Mouse (Mus musculus) thymus, postnatal 14 days (tissue): ENCODE measurements around the gene Ebf1.
A peak's percentile ranks its signal among the peaks of the same experiment; 100 is the strongest.

ENCODE experiments used
- DNase-seq: peaks from one replicate; pipeline ENCODE4 v3.0.0; 2021

The Ebf1 gene

DNA sequence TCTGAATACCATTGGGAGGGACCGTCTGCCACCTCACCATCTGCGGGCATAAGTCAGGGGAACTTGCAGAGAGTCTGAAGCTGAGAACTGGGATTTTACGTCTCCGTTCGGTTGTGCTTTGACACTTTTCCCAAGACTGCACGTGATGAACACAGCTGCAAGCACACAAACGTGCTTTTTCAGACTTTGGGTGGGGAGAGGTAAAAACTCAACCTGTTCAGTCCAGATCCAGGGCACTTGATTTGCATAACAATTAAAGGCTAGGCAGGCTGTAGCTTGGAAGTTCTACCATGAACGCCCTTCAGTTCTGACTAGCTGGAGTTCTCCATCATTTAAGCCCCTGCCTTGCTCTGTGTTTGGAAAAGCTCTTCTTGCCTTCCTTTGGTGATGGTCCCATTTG is 246.8 kb downstream of the Ebf1 start:
- DNase-seq, result no peak

DNA sequence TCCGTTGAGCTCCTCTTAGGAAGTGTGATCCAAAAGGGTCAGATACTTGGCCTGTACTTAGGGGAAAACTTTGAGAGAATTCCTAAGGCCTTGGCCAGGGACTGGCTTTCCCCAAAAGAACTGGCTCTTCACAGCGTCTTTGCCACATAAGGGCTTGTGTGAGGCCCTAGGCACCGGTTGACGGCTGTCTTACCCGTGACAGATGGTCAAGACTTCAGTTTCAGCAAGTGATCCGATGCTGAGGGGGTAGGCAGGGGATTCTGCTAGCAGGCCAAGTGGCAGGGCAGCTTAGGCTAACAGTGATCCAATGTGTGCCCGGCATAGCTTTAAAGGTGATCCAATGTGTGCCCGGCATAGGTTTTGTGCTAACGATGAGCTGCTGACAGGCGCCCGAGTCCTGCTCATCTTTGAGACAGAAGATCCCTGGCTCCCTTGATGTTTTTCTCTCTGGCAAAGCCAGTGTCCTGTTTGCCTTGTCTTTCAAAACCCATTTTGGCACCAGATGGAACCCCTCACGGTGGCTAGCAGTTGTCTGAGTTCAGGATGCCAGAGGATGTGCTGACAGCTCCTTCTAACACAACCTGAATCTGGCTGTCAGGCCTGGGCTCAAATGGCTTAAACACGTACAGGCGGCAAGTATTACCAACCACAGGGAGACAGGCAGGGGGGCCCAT is 249.5 kb downstream of the Ebf1 start:
- no peak for DNase-seq

- no peak for DNase-seq
Measured at GRCm38 (mm10) chr11:44867433-44867832, 250.3 kb downstream of the Ebf1 start.

GRCm38 (mm10) chr11:44873876-44874275 is 256.8 kb downstream of the Ebf1 start:
- no peak for DNase-seq

- DNase-seq, result no peak
Measured at GRCm38 (mm10) chr11:44875171-44875570, 258.1 kb downstream of the Ebf1 start.

DNA sequence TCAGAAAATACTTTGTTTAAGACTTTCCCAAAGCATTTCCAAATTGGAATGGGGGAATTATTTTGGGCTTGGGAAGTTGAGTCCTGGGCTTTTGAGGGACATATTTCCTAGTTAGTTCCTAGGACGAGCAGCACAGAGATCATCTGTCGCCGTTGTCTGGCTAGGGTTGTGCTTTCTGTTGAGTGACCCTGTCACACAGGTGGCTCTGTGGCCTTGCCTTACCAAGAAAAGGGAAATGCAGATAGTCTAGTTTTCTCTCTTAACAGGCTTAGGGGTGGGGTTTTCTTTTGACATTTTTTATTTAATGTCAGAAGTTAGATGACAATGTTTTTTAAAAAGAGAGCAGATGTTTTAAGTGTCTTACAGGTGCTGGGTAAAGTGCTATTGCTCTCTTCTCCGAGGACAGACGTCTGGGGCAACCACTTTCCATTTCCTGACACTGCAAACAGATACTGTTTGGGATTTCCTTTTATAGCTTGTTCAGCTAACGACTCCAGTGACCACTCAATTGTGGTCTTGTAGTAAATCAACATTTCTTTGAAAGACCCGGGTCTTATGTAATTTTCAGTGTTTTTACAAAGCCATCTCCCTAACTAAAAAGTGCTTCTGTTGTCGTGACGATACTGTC is 264.1 kb downstream of the Ebf1 start:
- DNase-seq, result peak; percentile 19

DNA sequence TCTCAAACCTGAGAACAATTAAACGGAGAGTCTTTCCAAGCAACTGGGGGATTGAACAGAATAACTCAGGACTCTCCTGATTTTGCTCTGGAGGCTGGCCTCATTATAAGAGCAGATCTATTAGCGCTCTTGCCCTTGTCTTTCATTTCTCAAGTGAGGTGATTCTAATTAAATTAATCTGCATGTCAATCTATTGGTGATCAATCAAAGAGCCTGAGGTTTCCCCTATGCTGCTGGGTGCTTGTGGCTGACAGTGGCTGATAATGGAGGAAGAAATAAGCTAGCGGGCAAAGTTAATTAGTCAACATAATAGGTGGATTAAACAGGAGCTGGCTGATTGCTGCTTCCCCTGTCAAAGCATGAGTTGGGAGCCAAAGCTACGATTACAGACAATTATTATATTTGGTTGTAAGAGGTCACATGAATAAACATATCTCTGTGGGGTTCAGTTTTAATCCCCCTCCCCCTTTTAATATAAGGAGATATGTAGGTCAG is 265.4 kb downstream of the Ebf1 start:
- no peak for DNase-seq

- no peak for DNase-seq
Measured at GRCm38 (mm10) chr11:44884337-44884736, 267.2 kb downstream of the Ebf1 start.

DNA sequence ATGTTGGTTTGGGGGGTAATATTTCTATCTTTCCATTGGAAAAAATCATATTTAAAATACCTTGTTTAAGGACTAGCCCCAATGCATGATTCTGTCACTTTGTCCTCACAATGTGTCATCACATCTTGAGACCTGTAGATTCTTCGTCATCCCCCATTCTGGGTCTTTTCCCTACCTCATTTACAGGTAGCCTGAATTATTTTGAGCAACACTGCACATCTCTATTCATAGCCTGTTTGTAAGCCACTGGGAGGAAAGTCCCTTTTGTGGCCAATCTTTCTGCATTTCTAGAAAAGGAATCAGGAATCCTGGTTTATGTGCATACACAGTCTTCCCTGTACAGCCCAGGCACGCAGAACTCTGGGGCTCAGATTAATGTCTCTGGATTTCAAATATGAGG is 269.8 kb downstream of the Ebf1 start:
- DNase-seq, result no peak

DNA sequence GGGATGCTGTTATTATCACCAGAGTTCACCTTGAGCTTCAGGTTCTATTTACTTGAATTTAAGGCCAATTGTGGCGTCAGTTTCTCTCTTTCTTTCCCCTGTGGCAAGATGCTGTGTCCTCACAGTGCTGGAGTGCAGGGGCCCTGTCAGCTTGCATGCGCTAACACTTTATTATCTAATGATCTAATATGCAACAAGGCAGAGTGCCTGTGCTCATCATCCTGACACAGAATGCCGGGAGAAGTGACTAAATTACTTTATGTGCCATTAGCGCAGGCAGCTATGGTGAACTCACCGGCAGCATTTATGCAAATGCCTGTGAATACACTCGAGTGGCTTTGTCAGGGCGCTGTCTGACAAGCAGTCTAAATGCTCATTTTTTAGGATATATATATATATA is 270.6 kb downstream of the Ebf1 start:
- no peak for DNase-seq

DNA sequence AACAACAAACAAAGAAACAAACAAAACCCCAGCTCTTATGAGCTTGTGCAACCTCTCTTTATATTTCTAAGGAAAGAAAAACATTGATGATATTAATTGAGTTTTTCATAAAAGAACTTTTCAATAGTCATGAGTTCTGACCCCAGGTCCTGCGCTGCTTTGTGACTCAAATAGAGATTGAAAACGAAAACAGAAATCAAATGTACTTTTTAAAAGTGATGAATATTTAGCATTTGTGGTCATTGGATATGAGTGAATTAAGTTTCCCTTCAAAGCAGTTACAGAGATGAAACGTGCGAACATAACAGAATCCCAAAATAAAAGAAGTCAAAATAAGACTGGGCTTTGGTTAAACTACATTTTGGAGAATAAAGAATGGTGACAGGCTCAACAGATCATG is 271.3 kb downstream of the Ebf1 start:
- no peak for DNase-seq

DNA sequence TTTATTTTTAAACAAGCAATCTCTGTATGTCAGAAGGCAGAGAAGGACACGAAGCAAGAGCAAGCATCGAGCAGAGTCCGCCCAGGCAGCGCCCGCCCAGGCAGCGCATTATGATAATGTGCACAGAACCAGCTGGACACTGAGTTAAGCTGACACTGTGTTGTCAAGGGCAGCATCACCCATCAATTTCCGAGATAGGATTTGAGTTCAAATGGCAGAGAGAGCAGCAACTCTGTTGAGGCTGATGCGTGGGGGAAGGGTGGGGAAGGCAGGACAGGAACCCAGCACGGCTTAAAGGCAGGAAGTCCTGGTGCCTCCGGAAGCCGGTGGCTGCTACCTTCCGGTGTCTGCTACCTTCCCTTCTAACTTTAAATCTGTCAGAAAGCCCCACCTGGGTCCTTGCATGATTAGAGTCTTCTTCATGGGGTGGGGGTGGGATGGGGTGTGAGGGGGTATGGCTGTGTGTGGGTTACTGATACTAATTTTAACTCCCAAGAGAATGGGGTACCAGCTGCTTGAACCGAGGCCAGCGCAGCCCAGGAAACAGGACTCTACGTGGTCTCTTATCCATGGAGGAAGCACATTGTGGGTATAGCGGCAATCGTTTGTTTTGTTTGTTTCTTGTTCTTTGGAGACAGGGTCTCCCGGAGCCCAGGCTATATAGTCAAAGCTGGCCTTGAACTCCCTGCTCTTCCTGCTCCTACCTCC is 275.9 kb downstream of the Ebf1 start:
- peak; percentile 88 for DNase-seq

DNA sequence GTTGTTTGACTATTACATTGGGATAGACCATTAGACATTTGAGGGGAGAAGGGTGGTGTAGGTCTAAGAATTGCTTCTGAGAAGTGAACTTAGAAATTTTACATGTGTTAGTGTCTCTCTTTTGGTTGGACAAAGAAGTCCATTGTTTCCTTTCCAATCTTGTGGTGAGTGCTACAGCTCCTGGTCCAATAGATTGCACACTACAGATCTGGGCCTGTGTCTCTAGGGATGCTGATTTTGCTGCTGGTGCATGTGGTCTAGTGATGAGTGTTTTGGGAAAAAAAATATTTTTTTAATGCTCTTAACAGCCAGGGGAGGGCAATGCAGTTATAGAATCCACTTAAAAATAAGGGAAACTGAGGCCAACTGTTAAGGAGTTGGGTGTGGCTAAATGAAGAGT is 276.9 kb downstream of the Ebf1 start:
- no peak for DNase-seq

DNA sequence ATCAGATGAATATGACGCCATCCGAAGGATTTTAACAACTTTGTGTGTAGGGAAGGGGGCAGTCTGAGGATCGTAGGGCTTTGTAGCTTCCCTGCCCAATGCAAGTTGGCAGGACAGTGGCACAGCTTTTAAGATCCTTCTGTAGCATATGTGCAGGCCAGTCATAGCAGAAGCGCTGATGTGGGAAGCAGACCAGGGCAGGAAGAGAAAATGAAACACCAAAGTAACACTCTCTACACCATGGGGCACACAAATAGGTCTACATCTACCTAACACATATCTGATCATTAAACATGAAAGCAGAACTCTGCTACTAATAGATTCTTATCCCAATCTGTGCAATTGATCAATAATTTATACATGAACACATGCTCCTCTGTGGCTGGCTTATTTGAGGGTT is 277.7 kb downstream of the Ebf1 start:
- DNase-seq, result no peak

- DNase-seq, result no peak
Measured at GRCm38 (mm10) chr11:44895893-44896292, 278.8 kb downstream of the Ebf1 start.

DNA sequence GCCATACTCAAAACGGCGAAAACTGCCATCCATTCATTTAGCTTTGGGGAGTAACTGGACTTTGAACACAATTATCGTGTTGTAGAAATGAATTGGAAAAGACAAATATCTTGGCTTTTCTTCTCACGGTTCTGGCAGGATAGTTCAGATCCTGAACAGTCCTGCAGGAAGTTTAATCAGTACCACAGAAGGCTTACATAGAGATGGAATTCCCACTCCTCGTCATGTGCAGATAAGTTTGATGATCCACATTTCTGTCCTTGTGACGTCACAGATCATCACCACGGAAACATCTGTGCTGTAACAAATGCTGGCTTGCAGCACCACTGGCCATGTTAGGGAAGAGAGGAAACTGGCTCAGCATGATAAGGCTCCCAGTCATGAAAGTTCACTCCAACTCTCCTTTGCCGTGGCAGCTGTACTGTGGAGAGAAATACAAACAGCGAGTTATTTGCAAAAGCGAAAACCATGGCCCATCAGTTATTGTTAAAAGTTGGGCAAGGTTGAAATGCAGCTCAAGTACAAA is 280.1 kb downstream of the Ebf1 start:
- DNase-seq, result no peak

GRCm38 (mm10) chr11:44899554-44899953 is 282.4 kb downstream of the Ebf1 start:
- DNase-seq, result no peak

DNA sequence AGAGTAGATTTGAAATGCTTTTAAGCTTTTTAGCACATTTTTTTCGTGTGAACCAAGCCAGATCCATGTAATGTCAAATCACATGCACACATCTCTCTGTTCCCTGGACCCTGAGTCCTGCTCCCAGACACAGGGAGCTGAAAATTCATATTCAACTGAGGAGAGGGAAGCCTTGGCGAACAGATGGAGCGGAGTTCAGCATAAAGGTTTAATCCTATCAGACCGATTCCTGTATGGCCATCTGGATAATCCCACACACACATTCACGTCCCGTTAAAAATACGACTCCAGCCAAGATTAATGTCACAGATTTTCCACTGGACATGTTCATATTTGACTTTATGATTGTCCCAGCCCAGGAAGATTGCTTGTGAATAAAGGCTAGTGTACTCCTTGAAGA is 282.8 kb downstream of the Ebf1 start:
- no peak for DNase-seq

DNA sequence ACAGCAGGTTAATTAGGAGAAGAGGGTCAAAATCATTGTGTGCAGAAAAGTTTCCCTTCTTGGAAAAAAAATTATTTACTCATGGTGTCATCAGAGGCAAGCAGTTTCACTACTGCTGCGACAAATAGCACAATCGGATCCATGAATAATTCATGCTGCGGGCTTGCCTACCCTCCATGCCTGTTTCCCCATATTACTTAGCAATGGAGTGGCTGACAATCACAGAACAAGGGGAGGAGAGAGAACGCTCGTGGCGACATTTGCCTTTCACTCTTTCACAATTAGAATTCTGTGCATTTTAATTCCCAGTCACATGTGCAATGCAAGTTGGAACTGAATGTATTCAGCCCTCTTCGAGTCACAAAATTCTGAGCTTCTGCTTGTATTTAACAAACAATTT is 283.4 kb downstream of the Ebf1 start:
- no peak for DNase-seq

GRCm38 (mm10) chr11:44901715-44902114 is 284.6 kb downstream of the Ebf1 start:
- DNase-seq, result no peak

- no peak for DNase-seq
Measured at GRCm38 (mm10) chr11:44902165-44902564, 285.0 kb downstream of the Ebf1 start.

GRCm38 (mm10) chr11:44904121-44904520 is 287.0 kb downstream of the Ebf1 start:
- no peak for DNase-seq

DNA sequence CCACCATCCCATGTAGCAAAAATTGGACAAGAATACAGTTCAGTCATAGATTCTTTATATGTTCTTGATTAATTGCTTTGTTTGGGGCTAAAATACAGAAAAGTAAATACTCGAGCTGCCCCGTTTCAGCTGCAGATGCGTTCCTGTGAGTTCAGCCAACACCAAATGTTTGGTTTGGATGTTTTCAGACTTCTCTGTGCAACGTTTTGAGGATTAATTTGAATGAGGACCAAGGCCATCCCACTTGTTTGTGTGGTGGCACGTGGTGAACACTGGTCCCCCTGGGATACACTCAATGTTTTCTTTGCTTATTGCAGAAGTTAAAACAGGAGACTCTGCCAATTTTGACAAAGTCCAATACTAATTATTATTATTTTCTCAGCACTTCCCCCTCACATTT is 289.3 kb downstream of the Ebf1 start:
- no peak for DNase-seq

DNA sequence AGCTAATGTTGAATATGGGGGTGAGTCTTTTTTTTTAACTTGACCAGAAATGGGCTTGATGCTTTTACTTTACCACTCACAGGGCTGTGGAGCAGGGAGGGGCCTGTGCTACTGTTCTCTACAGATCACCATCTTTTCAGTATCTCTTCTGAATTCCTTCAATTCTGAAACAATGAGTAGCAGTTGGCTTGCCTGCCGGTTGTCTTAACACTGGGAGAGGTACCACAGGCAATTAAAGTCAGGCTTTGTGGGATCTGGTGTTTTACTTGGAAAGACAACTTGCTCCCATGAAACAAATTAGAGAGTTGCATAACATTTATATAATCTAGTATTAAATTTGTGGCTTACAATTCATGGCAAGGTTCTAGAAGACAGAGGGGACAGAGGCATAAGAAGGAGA is 294.6 kb downstream of the Ebf1 start:
- no peak for DNase-seq
